Mouse (Mus musculus) erythroblast, embryonic 14.5 days (primary cell): ENCODE results near the gene Klhdc4.

Source experiments
- GATA1 ChIP-seq: IDR thresholded peaks from 2 replicates; pipeline ENCODE4 v1.6.1; 2012; ENCODE audit warnings: low read length, inconsistent platforms, mixed read lengths
- TAL1 ChIP-seq: IDR thresholded peaks from 3 replicates; pipeline ENCODE4 v1.6.1; 2012; ENCODE audit warnings: low read length, inconsistent platforms, mixed read lengths

- no peak for TF ChIP-seq TAL1
- no peak for TF ChIP-seq GATA1
Measured at GRCm38 (mm10) chr8:121811931-121812570, 17.3 kb downstream of the Klhdc4 start.
